Mouse (Mus musculus): ENCODE results near the gene Pip5k1b.

Gene Pip5k1b

DNA sequence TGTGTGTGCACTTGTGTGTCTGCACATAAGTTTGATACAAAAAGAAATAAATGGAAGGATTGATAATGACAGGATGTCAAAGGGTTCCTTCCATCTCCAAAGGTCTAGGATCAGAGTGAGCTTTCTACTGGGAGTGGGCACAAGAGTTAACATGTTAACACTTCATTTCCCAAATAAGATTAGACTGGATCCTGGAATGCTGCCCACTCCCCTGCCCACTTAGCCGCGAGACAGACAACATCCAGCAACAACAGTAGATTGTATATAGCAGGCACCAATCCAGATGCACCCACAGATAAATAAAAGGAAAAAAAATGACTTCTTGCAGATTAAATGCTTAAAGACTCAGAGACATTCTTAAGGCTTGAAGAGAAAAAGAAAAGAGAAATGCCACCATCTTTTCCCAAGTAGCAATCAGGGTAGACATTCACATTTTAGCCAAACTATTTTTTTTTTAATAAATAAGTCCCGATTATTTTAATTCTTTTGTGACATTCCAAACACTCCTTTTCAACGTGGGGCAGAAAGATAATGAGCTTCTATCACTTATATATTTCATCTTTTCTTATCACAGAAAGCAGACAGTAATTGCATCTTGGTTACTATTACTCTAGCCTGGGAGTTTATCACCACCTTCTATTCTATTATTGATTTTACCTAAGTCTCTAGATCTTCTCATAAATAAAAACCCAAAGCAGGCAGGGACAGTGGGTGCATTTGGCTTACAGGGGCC is 219.9 kb downstream of the Pip5k1b start:
- no peak for DNase-seq (ENCODE audit: low spot score)

DNA sequence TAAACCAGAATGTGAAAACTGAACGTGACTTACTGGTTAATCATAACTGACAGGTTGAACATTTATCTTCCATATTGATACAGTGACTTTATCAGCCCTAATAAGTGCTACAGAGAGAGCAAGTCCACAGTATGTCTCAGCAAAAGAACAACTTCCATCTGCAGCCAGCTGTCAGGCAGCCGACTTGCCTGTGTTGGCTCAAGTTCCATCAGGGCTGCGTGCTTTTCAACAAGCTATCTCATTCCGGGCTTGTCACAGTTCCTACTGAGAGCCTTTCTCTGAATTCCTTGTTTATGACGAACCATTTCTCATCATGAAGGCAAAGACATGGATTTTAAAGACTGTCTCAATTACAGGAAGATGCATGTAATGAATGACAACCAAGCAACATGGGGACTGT is 222.7 kb downstream of the Pip5k1b start:
- no peak for DNase-seq (ENCODE audit: low spot score)

DNA sequence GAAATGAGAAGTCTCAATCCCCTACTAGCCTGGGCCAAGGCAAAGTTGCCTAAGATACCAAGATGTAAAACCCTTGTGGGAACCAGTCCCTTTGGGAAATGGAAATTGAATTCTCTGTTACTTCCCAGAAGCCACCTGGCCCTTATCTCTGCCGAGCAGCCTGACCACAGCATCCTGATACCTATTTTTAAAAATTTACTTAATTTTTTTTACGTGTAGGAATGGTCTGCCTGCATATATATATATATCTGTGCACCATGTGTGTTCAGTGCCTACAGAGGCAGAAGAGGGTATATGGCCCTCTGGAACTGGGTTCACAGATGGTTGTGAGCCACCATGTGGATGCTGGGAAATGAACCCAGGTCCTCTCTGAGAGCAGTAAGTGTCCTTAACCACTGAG is 224.4 kb downstream of the Pip5k1b start:
- no peak for DNase-seq (ENCODE audit: low spot score)

DNA sequence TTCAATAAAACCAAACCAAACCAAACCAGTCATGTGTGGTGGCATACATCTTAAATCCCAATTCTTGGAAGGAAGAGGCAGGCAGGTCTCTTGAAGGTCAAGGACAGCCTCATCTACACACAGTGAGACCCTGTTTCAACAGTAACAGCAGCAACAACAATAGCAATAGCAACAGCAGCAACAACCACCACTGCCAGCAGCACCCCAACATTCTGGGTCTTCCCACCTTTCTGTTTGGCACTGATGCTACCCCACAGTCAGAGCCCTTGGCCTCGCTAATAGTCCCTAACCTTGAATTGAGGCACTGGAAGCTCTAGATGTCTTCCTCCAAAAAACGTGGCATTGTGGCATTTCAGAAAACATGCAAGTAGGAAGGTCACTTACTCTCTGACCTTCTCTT is 225.3 kb downstream of the Pip5k1b start:
- DNase-seq (ENCODE audit: low spot score): no peak

DNA sequence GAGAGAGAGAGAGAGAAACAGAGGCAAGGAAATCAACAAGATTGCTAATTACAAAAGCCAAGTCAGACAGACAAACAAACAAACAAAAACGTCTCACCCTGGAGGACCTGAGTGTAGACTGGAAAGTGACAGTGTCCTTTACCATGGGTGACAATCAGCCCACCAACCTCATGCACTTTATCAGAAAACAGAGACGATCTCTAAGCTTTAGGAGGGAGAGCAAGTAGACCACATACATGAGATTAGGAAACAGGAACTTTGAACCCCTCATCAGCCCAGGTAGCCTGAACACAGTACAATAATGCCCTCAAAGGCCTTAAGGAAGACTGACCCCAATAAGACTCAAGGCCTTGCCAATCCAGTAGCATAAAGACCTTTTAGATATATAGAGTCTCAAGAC is 227.8 kb downstream of the Pip5k1b start:
- DNase-seq (ENCODE audit: low spot score): no peak

DNA sequence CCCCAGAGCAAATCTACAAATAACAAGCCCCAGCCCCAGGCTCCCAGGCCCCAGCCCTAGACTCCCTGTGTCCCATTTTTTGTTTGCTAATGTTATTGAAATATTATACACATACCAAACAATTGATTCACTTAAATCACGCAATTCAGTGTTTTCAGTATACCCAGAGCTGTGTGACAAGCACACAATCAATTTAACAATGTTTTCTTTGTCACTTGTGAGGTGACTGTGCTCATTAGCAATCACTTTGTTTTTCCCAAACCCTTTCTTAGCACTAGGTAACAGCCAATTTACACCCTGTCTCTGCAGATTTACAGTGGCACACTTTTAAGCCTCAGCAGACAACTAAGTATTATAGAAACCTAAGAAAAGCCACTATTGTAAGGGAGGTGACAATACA is 228.7 kb downstream of the Pip5k1b start:
- DNase-seq (ENCODE audit: low spot score): no peak

DNA sequence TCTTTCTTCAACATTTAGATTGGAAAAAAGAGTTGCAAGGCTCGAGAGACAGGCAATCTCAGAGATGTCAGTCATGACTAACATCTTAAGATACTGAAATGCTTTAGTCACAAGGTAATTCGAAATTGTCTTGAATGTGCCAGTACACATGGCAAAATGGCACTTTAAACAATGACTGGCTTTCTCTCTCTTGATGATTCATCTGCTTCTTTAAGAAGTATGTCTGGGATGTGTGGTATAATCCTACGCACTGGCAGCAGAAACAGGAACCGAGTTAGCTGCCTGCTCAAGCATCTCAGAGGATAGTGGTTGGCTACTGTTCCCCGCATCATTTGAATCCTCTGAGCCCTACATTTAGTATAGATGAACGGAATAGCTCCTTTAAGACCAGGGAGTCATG is 230.0 kb downstream of the Pip5k1b start:
- no peak for DNase-seq (ENCODE audit: low spot score)

DNA sequence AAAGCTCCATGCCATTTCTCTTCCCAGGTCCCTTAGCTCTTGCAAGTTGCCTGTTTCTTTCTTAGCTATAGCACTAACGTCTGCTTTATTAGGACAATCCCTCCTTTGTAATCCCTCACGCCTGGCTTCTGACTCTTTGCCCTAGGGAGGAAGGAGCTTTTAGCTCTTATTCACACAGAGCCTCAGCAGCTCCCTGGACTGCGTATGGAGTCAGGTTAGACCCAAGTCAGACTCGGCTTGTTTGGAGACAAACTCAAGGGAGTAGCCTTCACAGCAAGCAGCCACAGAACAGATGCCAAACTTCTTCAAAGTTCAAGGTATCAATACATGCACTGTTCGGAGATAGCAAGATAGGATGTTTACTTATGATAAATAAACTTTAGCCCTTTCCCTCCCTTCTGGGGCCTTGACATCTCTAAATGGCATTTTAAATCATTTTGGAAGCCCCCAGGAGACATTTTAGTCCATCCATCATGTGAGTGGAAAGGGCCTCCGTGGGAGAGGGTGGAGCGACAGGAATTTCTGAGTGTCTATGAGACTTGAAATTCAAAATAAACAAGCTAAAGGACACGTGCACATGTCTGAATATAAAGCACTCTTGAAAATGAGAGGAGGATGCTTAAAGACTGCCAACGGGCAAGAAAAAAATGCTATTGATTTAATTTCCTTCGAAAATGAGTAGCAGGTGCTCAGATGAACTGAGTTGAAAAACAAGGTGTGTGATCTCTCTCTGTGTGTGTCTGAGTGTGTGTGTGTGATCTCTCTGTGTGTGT is 231.6 kb downstream of the Pip5k1b start:
- no peak for DNase-seq (ENCODE audit: low spot score)

DNA sequence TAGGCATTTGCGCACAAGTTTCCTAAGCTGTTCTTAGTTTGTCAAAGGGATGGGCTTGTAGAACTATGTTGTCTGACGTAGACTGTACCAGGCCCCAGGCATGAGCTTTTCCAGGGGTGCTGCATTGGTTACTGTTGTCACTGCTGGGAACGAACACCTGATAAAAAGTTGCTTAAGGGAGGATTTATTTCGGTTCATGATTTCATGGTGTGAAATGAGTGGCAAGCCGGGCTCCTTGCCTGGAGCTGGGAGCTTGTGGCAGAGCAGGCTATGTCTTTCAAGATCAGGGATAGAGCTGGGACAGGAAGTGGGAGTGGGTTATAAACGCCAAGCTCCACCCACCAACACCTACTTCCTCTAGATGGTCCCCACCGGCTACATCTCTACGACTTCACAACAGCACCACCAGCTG is 233.8 kb downstream of the Pip5k1b start:
- no peak for DNase-seq (ENCODE audit: low spot score)

DNA sequence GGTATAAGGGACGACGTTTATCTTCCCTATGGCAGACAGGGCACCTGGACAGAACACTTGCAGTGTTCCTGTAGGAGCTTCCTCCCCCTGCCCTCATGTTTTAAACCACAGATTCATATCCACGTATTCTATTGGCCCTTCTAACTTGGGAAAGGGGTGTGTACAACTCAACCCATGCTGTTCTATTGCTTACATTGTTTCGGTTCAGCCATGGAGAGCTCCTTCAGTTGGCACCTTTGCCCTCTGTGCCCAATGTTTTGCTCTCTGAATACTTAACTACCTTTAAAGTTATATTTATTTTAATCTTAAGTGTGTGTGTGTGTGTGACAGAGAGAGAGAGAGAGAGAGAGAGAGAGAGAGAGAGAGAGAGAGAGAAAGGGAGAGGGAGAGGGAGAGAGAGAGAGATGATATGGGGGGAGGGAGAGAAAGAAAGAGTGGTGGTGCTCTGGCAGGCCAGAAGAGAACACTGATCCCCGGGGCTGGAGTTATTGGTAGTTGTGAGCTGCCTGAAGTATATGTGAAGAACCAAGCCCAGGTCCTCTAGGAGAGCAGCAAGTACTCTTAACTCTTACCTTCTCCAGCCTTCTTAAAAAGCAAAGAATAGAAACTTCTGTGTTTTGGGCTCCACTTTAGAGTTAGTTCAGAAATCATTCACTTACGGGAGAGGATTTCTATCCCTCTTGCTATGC is 234.3 kb downstream of the Pip5k1b start:
- DNase-seq (ENCODE audit: low spot score): no peak

DNA sequence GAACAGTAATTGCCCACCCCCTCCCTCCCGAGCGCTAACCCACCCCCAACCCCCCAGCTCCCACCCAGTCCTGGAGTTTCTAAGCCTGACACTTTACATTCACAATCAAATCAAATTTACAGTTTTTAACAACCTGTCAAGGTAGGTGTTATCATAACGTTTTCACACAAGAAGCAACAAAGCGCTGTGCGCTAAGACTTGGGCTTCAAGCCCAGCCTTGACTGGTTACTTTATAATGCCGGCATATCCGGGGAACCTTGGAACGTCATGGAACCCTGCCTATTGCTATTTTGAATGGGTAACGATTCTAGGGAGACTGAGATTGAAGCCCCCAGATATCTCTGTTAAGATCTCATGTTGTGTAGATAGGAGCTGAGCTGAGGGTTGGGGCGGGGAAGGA is 237.5 kb downstream of the Pip5k1b start:
- no peak for DNase-seq (ENCODE audit: low spot score)

DNA sequence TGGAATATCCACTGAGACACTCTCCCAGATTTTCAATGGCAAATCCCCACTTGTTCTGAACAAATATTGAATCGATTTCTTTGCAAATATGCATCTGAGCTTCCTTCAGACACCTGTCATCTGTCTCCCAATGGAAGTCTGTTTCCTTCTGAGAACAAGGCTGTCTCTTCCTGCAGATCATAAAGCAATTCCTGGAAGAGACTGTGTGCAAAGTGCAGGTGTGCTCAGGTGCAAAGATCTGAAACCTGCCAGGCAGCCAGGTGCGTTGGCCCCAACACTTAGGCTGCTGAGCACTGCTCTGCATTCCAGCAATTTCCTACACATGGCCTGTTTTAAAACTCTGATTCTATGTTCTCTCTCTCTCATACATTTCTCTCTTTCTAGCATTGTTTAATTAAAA is 237.9 kb downstream of the Pip5k1b start:
- DNase-seq (ENCODE audit: low spot score): no peak

DNA sequence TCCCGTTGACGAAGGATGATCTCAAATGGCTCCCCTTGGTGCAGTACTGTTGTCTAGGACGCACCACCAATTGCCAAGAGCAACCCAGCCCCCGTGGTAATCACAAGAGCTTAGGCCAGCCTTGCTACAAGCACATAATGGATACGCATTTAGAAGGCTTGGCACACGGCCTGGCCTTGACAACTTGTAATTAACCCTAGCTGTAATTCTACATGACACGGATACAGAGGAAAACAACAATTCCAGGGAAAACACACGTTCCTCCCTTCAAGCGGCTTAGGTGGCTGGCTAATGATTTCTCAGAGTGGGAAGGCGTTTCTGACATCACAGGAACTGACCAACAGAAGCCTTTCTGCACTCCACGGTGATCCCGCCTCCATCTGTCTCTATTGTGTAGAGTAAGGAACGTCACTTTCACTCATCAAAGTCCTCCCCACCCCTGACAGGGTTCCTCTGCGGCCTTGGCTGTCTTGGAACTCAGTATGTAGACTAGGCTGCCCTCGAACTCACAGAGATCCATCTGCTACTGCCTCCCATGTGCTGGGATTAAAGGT is 238.6 kb downstream of the Pip5k1b start:
- no peak for DNase-seq (ENCODE audit: low spot score)

DNA sequence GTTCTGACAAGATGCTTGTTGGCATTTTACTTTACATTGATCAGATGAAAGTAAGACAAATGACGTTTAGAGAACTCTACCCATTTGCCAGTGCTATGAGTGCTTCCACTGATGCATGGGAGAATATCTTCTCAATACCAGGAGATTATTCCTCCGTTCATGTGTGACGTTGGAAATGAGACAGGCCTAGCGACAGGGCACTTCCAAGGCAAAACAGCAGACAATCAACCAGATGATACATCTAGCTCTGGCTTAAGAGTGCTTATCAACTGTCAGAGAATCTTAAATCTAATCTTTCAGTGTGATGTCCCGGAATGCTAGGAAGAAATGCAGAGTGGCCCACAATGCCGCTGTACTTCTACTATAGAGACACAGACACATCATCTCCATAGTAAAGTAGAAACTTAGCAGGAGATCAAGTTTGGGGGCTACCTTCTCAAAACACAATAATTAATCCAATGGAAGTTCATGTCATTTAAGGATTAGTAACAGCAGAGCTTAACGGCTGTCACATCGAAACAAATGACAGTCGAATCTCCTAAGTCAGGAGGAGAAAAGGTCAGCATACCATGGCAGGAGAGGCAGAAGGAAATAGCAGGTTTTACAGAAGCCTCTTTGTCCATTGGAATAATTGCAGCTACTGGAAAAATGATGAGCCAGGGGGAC is 239.5 kb downstream of the Pip5k1b start:
- DNase-seq (ENCODE audit: low spot score): no peak

DNA sequence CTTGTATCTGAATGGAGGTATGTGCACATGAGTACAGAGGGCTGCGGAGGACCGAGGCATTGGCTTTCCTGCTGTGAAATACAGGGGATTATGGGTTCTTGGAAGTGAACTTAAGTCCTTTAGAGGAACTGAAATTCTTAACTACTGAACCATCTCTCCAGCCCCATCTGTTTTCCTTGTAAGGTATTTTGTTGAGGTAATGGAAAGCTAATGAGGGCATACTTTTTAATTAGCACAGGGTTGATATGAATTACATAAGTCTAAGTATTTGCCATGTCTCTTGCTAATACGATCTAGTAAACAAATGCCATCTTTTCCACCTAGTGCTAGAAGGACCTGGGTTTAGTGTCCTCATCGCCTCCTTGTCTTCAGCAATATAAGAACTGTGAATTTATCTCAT is 240.4 kb downstream of the Pip5k1b start:
- no peak for DNase-seq (ENCODE audit: low spot score)

DNA sequence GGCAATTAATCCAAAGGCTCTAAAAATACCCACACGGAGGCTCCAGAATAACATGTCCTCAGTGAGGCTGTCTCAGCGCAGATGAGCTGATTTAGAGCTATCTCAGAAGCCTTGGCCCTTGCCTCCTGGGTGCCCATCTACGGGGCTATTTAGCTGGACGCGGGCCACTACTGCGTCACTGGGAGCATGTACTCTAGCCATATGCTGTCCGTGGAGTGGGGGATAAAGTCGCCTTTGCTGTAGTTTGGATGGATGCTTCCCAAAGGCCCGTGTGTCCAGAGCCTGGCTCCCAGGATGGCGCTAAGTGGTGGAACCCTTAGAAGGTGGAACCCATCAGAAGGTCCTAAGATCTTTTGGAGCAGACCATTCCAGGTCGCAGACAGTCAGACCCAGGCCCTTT is 241.0 kb downstream of the Pip5k1b start:
- no peak for DNase-seq (ENCODE audit: low spot score)

DNA sequence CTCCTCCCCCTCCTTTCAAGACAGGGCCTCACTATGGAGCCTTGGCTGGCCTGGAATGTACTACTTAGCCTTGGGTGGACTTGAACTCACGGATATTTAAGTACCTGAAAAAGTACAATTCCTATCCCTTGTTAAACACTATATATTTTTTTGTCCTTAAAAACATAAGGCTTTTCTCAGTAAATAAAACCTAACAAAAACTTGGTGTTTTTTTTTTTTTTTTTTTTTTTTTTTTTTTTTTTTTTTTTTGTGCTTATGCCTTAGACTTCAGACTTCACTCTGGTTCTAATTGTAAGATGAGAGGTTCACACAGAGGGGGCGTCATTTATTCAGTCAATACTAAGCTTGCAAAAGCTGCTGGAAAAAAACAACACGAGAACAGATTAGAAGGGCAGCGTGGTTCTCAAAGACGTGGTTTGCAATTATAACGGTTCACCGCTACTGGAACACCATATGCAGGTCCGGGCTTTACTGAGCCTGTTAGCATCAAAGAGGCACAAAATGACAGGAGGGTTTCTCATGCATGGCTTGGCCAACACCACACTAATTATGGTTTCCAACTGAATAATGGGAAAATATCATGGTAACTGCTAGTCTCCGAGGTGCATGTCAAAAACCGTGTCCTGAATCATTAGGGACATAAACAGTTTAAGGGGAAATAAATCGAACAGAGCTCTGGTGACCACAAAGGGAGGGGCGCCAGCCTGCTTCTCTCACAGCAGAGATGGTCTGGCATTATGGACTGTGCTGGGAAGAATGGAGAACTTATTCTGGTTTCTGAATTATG is 242.9 kb downstream of the Pip5k1b start:
- DNase-seq (ENCODE audit: low spot score): no peak

DNA sequence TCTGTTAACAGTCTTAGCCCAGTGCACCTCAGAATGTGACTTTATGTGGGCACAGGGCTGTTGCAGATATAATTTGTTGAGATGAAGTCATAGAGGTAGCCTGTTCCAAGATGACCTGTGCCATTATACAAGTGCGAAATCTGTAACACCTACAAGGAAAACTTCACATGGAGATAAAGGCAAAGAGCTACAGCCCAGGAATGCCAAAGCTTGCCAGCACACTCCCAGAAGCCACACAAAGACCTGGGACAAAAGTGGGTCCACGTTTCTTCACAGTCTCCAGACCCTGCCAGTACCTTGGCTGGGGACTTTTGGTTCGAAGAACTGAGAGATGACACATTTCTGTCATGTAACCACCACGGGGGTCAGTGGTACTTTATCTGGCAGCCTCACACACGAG is 243.6 kb downstream of the Pip5k1b start:
- DNase-seq (ENCODE audit: low spot score): no peak

DNA sequence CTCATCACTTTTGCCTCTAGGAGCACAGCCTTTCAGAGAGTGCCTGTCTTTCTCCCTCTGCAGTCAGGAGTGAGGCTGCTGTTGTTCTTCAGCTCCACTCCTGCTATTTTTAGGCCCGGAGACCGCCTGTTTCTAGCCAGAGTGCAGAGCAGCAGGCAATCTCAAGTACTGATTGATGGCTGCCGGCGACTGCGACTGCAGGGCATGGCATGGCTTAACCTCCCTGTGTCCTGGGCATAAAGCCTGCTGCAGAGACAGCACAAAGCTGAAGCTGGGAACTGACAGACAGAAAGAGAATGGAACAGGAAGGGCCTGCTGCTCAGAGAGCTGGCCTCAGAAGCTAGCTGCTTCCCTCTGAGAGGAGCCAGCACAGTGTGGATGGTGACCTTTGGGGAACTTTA is 247.4 kb downstream of the Pip5k1b start:
- no peak for DNase-seq (ENCODE audit: low spot score)

DNA sequence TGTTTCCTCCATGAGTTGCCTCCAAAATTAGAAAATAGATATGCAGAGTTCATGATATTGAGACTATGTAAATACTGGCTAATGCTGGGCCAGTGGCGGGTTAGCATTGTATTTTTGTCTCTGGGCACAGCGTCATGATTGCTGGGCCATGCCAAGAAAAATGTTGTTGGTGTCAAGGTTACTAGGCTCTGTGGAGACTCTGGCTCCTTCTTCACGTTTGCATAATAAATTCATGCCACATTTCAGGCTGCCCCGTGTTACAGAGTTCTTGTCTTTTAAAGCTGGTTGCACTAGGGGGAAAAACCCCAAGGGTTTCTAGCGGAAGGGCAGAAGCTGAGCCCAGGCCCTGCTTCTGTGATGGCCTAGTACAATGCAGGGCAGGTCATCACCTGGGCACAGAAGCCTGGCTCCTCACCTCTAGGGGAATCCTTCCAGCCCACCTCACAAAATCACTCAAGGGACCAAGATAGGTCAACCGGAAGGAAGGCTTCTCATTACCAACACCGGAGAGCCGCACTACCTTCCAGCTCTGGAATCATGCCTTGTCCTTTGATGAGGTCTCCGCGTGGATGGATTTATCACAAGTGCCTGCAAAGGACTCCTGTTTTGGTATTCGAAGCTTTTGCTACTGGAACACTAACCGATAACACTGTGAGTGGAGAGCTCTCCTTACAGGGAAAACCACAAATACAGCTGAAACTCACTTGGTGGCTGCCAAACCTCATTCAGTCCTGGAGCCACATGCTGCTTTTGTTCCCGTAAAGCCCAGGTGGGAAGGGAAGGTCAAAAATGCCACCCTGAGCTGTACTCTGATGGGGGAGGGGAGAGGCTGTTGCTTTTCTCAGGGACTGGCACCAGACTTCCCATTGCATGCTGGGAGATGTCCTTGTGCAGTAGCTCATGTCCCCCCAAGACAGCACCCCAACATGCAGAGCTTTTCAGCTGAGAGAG is 248.1 kb downstream of the Pip5k1b start:
- no peak for DNase-seq (ENCODE audit: low spot score)
